Mouse (Mus musculus) testis, adult 10 weeks (tissue): ENCODE data around the gene Olfr729. TPM values are rescaled to one million over a fixed set of nuclear protein-coding genes. Genes with fewer than 3 reads are reported as not detected.

Source experiments
- polyA plus RNA-seq: library from polyadenylated mRNA; stranded (reverse); fragments of 350-450 nt; fragmentation: Illumina TruSeq; extraction: RNeasy Lipid Tissue Mini Kit (QIAGEN cat#74804); gene quantifications from one replicate; pipeline ENCODE4 v1.2.3, GENCODE M21; 2014; ENCODE audit warnings: low read depth, low replicate concordance

The Olfr729 gene
- polyA plus RNA-seq: not detected

GRCm38 (mm10) chr14:50152810-50153209 lies at the start of gene Olfr729:
Gene Olfr729, minus strand, starts transcription at chr14:50152910.

GRCm38 (mm10) chr14:50188098-50188497 lies 35.4 kb upstream of the Olfr729 start, which contains the start of gene Olfr730:
Gene Olfr730, minus strand, starts transcription at chr14:50188198.

GRCm38 (mm10) chr14:50142580-50142979 lies 10.1 kb downstream of the Olfr729 start, which contains the start of gene Olfr728:
Gene Olfr728, minus strand, starts transcription at chr14:50142680.

GRCm38 (mm10) chr14:50122886-50123285 lies 29.8 kb downstream of the Olfr729 start, which contains the start of gene Olfr727:
Gene Olfr727, plus strand, starts transcription at chr14:50123186.

Other genes starting within 250 kb of the Olfr729 start
- gene Olfr723, start 221.1 kb downstream of the Olfr729 start, polyA plus RNA-seq: not detected
- not detected for gene Olfr724, start 189.6 kb downstream of the Olfr729 start, polyA plus RNA-seq
- gene Olfr725, start 112.5 kb downstream of the Olfr729 start, polyA plus RNA-seq: not detected
- gene Olfr726, start 62.0 kb downstream of the Olfr729 start, polyA plus RNA-seq: not detected
- gene Olfr727, start 29.7 kb downstream of the Olfr729 start, polyA plus RNA-seq: not detected
- not detected for gene Olfr728, start 10.2 kb downstream of the Olfr729 start, polyA plus RNA-seq
- not detected for gene Olfr730, start 35.3 kb upstream of the Olfr729 start, polyA plus RNA-seq
- 0.41 TPM for gene Olfr731, start 89.0 kb upstream of the Olfr729 start, polyA plus RNA-seq
- gene Olfr732, start 131.3 kb upstream of the Olfr729 start, polyA plus RNA-seq: 0.49 TPM
- gene Olfr733, start 148.6 kb upstream of the Olfr729 start, polyA plus RNA-seq: 0.56 TPM
- 0.56 TPM for gene Olfr734, start 173.9 kb upstream of the Olfr729 start, polyA plus RNA-seq
- gene Olfr735, start 196.0 kb upstream of the Olfr729 start, polyA plus RNA-seq: 0.63 TPM
- 0.10 TPM for gene Tlr11, start 205.0 kb upstream of the Olfr729 start, polyA plus RNA-seq
- 0.10 TPM for gene Olfr736, start 228.3 kb upstream of the Olfr729 start, polyA plus RNA-seq